Mouse (Mus musculus) ES-E14 (cell line): ENCODE measurements around the gene Abhd14a.

Experiments
- CHD2 ChIP-seq: IDR thresholded peaks from 2 replicates; pipeline ENCODE4 v1.6.1; 2014; ENCODE audit warnings: mild to moderate bottlenecking, low read depth, low read length, inconsistent platforms
- HCFC1 ChIP-seq: IDR thresholded peaks from 2 replicates; pipeline ENCODE4 v1.6.1; 2012; ENCODE audit warnings: low read length, inconsistent platforms, borderline replicate concordance; ENCODE audit not compliant: insufficient read depth
- MAFK ChIP-seq: IDR thresholded peaks from 2 replicates; pipeline ENCODE4 v1.6.1; 2014; ENCODE audit warnings: mild to moderate bottlenecking, low read depth, low read length, inconsistent platforms; ENCODE audit not compliant: insufficient read depth
- ZC3H11A ChIP-seq: IDR thresholded peaks from 2 replicates; pipeline ENCODE4 v1.6.1; 2012; ENCODE audit warnings: low read depth, mild to moderate bottlenecking, inconsistent platforms, low read length, borderline replicate concordance
- ZNF384 ChIP-seq: IDR thresholded peaks from 2 replicates; pipeline ENCODE4 v1.6.1; 2012; ENCODE audit warnings: low read depth, low read length, inconsistent platforms

- TF ChIP-seq MAFK (no peak), ZNF384 (no peak), ZC3H11A (no peak), HCFC1 (no peak), CHD2 (no peak)
These were observed 33.9 kb downstream of the Abhd14a start for GRCm38 (mm10) chr9:106413606-106414005.
